In the genomic region with DNA sequence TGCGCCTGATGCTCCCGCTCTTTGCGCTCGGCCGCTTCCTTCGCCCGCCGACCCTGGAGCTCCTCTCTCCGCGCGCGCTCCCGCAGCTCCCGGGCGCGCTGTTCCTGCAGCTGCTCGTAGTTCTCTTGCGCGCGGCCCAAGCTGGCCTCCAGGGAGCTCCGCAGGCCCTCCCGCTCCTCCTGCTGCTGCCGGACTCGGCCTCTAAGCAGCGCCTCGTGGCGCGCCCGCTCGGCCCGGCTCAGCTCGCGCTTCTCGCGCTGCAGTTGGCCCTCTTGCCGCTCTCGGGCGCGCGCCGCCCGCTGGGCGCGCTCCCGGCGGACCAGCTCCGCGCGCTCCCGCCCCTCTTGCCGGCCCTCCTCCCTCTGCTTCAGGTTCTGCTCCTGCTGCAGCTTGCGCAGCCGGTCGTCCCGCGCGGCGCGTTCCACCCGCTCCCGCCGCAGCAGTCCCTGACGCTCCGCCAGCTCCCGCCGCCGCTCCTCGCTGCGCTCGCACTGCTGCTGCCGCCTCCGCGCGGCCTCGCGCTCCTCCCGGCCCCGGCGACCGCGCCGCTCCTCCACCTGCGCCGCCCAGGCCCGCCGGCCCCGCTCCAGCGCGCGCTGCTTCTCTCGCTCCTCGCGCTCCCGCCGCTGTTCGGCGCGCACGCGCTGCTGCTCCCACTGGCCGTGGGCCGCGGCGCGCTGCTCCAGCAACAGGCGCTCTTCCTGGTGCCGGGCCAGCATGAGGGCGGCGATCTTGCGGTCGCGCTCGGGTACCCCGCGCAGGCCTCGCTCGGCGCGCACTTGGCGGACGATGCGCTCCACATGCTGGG, we compare ENCODE assay signal across 7 mouse cellular contexts. TPM values are rescaled to one million over a fixed set of nuclear protein-coding genes. Genes with fewer than 3 reads are reported as not detected.
DNase-seq lines count a peak whose midpoint lies in the region; ATAC-seq and TF ChIP-seq lines count a peak whose summit lies in the region.

No protein-coding gene starts in this region.

- no peaks in the 10 kb centered on the region for H3K9me3 ChIP-seq in lung, postnatal 0 days (ENCODE audit: low read length)

- H3K27ac ChIP-seq in heart, adult 2 months = peak overlapping the region; percentile 23; the same call in 1 of the 2 replicates
- no peak overlapping the region for H3K27ac ChIP-seq in lung, postnatal 0 days (ENCODE audit: low read length)

- WGBS in heart, adult 2 months = under 1% methylated on average over 119 of the region's 122 CpGs
- WGBS in lung, postnatal 0 days = under 1% methylated on average over 77 of the region's 122 CpGs

- H3K79me2 ChIP-seq in heart, adult 2 months (replicated peaks; ENCODE audit: control insufficient read depth, insufficient read depth, low read length) = no peaks in the 10 kb centered on the region

- peak; percentile 82 for ATAC-seq in lung, postnatal 0 days

- TF ChIP-seq EP300 in heart, adult 2 months (IDR thresholded peaks at IDR 0.05; ENCODE audit: insufficient read depth, low read depth, low read length) = no peak
- TF ChIP-seq EP300 in lung, postnatal 0 days (IDR thresholded peaks at IDR 0.05) = no peak

- H3K36me3 ChIP-seq in heart, adult 2 months (ENCODE audit: control insufficient read depth, insufficient read depth, low read length) = no peaks in the 10 kb centered on the region
- no peaks in the 10 kb centered on the region for H3K36me3 ChIP-seq in lung, postnatal 0 days (ENCODE audit: insufficient read depth, low read length)

- H3K4me3 ChIP-seq in heart, adult 2 months = peak overlapping the region; percentile 60
- peak overlapping the region; percentile 49 for H3K4me3 ChIP-seq in lung, postnatal 0 days (ENCODE audit: low read depth, low read length)

- H3K9ac ChIP-seq in heart, adult 2 months (ENCODE audit: low read depth, low read length) = peak overlapping the region; percentile 66
- H3K9ac ChIP-seq in lung, postnatal 0 days (replicated peaks; ENCODE audit: low read depth) = no peak overlapping the region

- H3K27me3 ChIP-seq in heart, adult 2 months (ENCODE audit: control insufficient read depth, insufficient read depth, low read length) = peaks cover 14% of the 10 kb centered on the region
- H3K27me3 ChIP-seq in lung, postnatal 0 days (replicated peaks; ENCODE audit: insufficient read depth, low read length) = peaks cover 67% of the 10 kb centered on the region

- H3K4me1 ChIP-seq in heart, adult 2 months (ENCODE audit: control insufficient read depth, insufficient read depth, low read length) = no peaks in the 10 kb centered on the region
- peaks cover 16% of the 10 kb centered on the region for H3K4me1 ChIP-seq in lung, postnatal 0 days (ENCODE audit: insufficient read depth, low read depth, low read length)

- no peak for TF ChIP-seq POLR2A in heart, adult 2 months (IDR thresholded peaks at IDR 0.05; ENCODE audit: insufficient read depth, low read depth, low read length)

- DNase-seq in adrenal gland, postnatal 14 days = peak; percentile 76
- peak; percentile 74 for DNase-seq in embryo, embryonic 10 days (ENCODE audit: low spot score)
- peak; percentile 81 to 87 for DNase-seq in heart, adult 2 months
- DNase-seq in kidney, adult 8-10 months = peak; percentile 56 to 62
- peak; percentile 62 for DNase-seq in lung, postnatal 0 days (ENCODE audit: low spot score)
- peak; percentile 18 for DNase-seq in skeletal muscle tissue, adult 2 months (ENCODE audit: low read depth, low spot score)
- DNase-seq in layer of hippocampus, adult 11-12 months (ENCODE audit: low spot score) = no peak

- TF ChIP-seq CTCF in heart, adult 2 months (IDR thresholded peaks at IDR 0.05) = no peak
- no peak for TF ChIP-seq CTCF in lung, postnatal 0 days (IDR thresholded peaks at IDR 0.05)

- peak overlapping the region; percentile 97 for H3K4me2 ChIP-seq in lung, postnatal 0 days (replicated peaks; ENCODE audit: low read depth, low read length)

- intact Hi-C loops in heart, adult 2 months (cut with DNase I) = loop anchor here (2.0 kb wide), 1 partner anchor 27 kb away; no protein-coding TSS in a partner anchor

RNA-seq across cellular contexts. Expression of gene Ccdc177, which starts 2.5 kb away (rescaled TPM):
- total RNA-seq in adrenal gland, postnatal 14 days (2021) = not detected in 2 replicates
- total RNA-seq in heart, adult 2 months (2021) = under 1 TPM in 1 of 2 experiments, not detected in 1; 0.05 TPM
- not detected in 2 replicates for polyA plus RNA-seq in heart, adult 2 months (2012; rRNA removed)
- polyA plus RNA-seq in lung, postnatal 0 days (2015; fragmentation: Nextera tagmentation; extraction: Ambion mirVana) = 0.02 TPM in 1 of 2 replicates, not detected in the other

RNA-seq across cellular contexts. Expression of gene Susd6, which starts 32.4 kb away (rescaled TPM):
- total RNA-seq in adrenal gland, postnatal 14 days (2021) = 47.4 and 49.9 TPM in 2 replicates
- 10 to 100 TPM; 67.4 to 78.6 TPM for total RNA-seq in heart, adult 2 months (2021)
- polyA plus RNA-seq in heart, adult 2 months (2012; rRNA removed) = 50.1 and 75.8 TPM in 2 replicates
- polyA plus RNA-seq in lung, postnatal 0 days (2015; fragmentation: Nextera tagmentation; extraction: Ambion mirVana) = 26.5 and 34.9 TPM in 2 replicates
